Mouse (Mus musculus): ENCODE data around the gene Ctf2. TPM values are rescaled to one million over a fixed set of nuclear protein-coding genes. Genes with fewer than 3 reads are reported as not detected.
"Not testable (repeated sequence)": the region's sequence is repeated elsewhere in the genome, so short reads cannot be mapped to it uniquely, and the experiment has no call there.

The Ctf2 gene
- polyA plus RNA-seq, 1 experiment from 2014 or later, result not detected

- ATAC-seq (ENCODE audit: low FRiP score), result peak; percentile 85
- peak within 1 kb of the TSS; percentile 80 for H3K4me3 ChIP-seq
- peaks cover 51% of the 10 kb centered on the region for H3K4me1 ChIP-seq (replicated peaks)
- H3K9ac ChIP-seq, result peak within 1 kb of the TSS; percentile 92
- WGBS, result under 1% methylated on average over 81 of the region's 90 CpGs
- no peaks in the 10 kb centered on the region for H3K9me3 ChIP-seq
- H3K27ac ChIP-seq, result peak within 1 kb of the TSS; percentile 95
- H3K36me3 ChIP-seq, result peaks cover 31% of the 10 kb centered on the region
- peak within 1 kb of the TSS; percentile 69 for H3K4me2 ChIP-seq
- no peaks in the 10 kb centered on the region for H3K27me3 ChIP-seq
Observed at GRCm38 (mm10) chr7:127708207-127709078, 23.5 kb downstream of the Ctf2 start, which contains the start of gene Bcl7c. Gene Bcl7c, minus strand, starts transcription at chr7:127708933.

- H3K27ac ChIP-seq, result peak overlapping the region; percentile 95
- 0% methylated on average over 5 of the region's 5 CpGs for WGBS
- ATAC-seq (ENCODE audit: low FRiP score), result peak; percentile 8; the same call in 1 of the 2 replicates
- H3K4me1 ChIP-seq (replicated peaks), result peaks cover 45% of the 10 kb centered on the region
- no peaks in the 10 kb centered on the region for H3K9me3 ChIP-seq
- no peaks in the 10 kb centered on the region for H3K27me3 ChIP-seq
- peak overlapping the region; percentile 92 for H3K9ac ChIP-seq
- H3K4me3 ChIP-seq, result peak overlapping the region; percentile 80
- peaks cover 36% of the 10 kb centered on the region for H3K36me3 ChIP-seq
- peak overlapping the region; percentile 69 for H3K4me2 ChIP-seq
Observed at GRCm38 (mm10) chr7:127707957-127708206, 24.1 kb downstream of the Ctf2 start.

DNA sequence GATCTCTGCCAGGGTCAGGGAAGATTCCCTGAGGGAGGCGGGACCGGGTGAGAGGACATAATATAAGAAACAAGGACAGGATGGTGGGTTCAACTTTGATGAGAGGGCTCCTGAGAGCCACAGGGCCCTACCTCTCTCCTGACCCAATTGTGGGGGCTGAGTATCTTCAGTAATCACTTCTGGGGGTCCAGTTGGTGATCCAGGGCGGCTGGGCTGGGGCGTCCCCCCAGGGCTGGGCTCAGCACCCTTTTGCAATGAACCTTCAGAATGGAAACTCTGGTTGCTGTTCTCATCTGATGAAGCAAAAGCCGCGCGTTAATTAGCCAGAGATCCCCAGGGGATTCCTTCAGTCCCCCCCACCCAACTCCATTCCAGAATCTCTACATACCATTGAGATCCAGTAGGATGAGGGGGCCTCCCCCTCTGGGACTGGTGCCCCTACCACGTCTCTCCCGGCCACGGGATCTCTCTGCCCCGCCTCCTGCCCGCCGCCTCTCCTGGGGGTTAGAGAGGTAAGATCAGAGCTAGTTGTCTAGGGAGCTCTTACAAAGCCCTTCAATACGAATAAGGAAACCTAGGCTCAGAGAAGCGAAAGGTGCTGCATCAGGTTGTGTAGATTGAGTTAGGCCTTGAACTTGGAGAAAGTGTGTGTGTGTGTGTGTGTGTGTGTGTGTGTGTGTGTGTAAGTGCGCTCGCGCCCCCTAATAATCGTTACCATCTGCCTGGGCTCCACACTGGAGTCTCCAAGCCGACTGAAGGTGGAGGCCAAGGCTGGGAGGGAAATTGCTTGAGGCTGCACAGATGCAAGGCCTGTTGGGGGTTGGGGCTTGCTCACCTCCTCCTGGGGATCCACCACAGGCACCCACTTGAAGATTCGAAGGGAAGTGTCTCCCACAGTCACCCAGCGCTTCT lies 24.7 kb downstream of the Ctf2 start:
- peak overlapping the region; percentile 92 for H3K9ac ChIP-seq
- ATAC-seq (ENCODE audit: low FRiP score), result 0 out of 2 replicates have a peak, but pooled peaks have one; percentile 4
- H3K4me1 ChIP-seq (replicated peaks), result peaks cover 39% of the 10 kb centered on the region
- H3K4me3 ChIP-seq, result peak overlapping the region; percentile 80
- peaks cover 39% of the 10 kb centered on the region for H3K36me3 ChIP-seq
- H3K27ac ChIP-seq, result peak overlapping the region; percentile 95
- 34% methylated on average over 22 of the region's 22 CpGs for WGBS
- peak overlapping the region; percentile 69 for H3K4me2 ChIP-seq
- no peaks in the 10 kb centered on the region for H3K9me3 ChIP-seq
- H3K27me3 ChIP-seq, result no peaks in the 10 kb centered on the region

GRCm38 (mm10) chr7:127705706-127706105 lies 26.3 kb downstream of the Ctf2 start:
- no peak for ATAC-seq (ENCODE audit: low FRiP score)
- Histone ChIP-seq H3K9me3 (no peaks in the 10 kb centered on the region), H3K36me3 (peaks cover 52% of the 10 kb centered on the region), H3K4me3 (no peak overlapping the region), H3K27ac (no peak overlapping the region), H3K4me2 (no peak overlapping the region), H3K4me1 (replicated peaks) (peaks cover 35% of the 10 kb centered on the region), H3K9ac (0 out of 2 replicates have a peak overlapping the region, but pooled peaks have one; percentile 92), H3K27me3 (no peaks in the 10 kb centered on the region)
- 84% methylated on average over 4 of the region's 4 CpGs for WGBS

DNA sequence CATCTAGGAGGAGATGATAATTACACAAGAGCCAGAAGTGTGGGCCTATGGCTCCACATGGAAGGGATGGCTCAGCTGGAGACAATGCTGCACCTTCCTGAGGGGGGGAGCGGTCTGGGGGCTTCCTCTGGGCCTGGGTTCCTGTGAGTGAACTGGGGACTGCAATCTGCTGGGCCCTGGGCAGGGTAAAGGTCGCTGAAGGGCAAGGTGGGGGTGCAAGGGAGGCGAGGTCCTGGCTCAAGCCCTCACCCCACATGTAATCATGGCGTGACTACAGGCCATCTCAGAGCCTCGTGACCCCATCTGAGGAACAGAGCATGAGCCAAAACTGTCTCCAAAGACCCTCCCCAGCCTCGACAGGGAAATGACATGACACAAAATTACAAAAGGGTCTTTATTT lies 27.4 kb downstream of the Ctf2 start:
- Histone ChIP-seq H3K4me2 (no peak overlapping the region), H3K9ac (no peak overlapping the region), H3K4me3 (no peak overlapping the region), H3K27ac (no peak overlapping the region), H3K36me3 (peaks cover 63% of the 10 kb centered on the region), H3K4me1 (replicated peaks) (peaks cover 35% of the 10 kb centered on the region), H3K27me3 (no peaks in the 10 kb centered on the region), H3K9me3 (no peaks in the 10 kb centered on the region)
- 78% methylated on average over 6 of the region's 6 CpGs for WGBS
- ATAC-seq (ENCODE audit: low FRiP score), result no peak

DNA sequence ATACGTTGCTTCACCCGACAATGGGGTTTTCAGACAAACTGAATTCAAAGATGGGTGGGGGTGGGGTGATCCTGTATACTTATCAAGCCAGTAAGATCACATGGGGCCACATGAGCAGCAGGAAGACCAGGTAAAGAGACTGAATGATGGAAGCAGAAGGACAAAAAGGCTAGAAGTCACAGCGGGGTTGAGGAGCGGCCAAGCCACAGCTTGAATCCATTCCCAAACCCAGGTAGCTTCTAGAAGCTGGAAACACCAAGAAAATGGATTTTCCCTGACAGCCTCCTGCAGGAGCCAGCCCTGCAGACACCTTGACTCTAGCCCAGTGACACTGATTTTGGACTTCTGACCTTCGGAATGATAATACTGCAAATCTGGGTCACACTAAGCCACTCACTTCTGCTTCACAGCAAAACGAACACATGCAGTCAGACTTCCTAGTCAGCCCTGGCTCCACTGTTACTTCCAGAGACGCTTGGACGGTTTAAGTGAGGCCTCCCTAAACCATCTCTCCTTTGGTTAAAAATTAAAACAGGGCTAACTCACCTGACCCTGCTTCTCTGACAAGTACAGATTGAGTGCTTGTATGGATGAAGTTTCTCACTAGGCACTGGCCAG lies 28.3 kb downstream of the Ctf2 start:
- H3K27ac ChIP-seq, result no peak overlapping the region
- no peaks in the 10 kb centered on the region for H3K9me3 ChIP-seq
- no peak overlapping the region for H3K4me3 ChIP-seq
- WGBS, result 92% methylated on average over 8 of the region's 8 CpGs
- peaks cover 67% of the 10 kb centered on the region for H3K36me3 ChIP-seq
- H3K27me3 ChIP-seq, result no peaks in the 10 kb centered on the region
- ATAC-seq (ENCODE audit: low FRiP score), result no peak
- H3K4me1 ChIP-seq (replicated peaks), result peaks cover 28% of the 10 kb centered on the region
- no peak overlapping the region for H3K4me2 ChIP-seq
- H3K9ac ChIP-seq, result no peak overlapping the region

DNA sequence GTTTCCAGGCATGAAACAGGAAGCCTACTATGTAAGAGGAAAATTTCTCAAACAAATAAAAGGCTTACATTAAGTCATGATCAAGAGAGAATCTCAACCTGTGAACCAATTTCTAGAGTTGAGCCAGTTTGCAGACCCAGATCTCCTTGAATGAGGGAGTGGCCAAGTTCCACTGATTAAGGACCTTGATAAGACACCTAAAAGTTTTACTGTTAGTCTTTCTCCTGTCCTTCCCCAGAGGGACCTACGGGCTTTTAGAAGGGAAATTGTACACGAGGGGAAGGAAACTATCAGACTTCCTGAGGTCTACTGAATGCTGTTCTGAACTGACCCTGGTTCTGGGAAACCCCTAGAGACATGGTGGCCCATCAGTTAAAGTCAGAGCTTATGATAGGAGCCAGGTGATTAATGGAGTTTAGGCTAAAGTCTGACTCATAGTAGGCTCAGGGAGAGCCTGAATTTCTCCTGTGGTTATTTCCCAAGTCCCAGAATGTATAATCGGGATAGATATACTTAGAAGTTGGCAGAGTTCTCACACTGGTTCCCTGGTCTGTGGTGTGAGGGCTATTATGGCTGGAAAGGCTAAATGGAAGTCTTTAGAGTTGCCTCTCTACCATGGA lies 31.1 kb downstream of the Ctf2 start:
- Histone ChIP-seq H3K27me3 (no peaks in the 10 kb centered on the region), H3K4me3 (no peak overlapping the region), H3K27ac (no peak overlapping the region), H3K9me3 (no peaks in the 10 kb centered on the region), H3K4me1 (replicated peaks) (peaks cover 6% of the 10 kb centered on the region; the same call in 1 of the 2 replicates), H3K9ac (no peak overlapping the region), H3K4me2 (no peak overlapping the region), H3K36me3 (peaks cover 66% of the 10 kb centered on the region)
- 89% methylated on average over 3 of the region's 3 CpGs for WGBS
- no peak for ATAC-seq (ENCODE audit: low FRiP score)

DNA sequence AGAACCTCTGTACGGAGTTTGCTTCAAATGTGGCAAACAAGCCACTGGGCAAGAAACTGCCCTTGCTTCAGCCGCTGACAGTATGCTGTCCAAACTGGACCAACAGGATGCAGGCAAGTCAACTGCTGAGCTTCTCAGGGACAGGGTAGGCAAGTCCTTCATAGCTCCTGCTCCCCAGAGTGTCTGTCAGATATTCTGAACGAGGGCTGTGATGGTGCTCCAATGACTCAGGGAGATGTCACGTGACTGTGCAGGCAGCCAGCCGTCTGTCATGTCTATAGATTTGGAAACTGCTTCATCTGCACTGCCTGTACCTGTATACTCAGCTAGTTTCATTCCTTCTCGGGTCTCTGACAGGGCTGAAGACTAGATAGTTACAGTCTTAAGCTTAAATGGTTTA lies 33.0 kb downstream of the Ctf2 start:
- Histone ChIP-seq H3K4me2 (no peak overlapping the region), H3K36me3 (peaks cover 56% of the 10 kb centered on the region)
- WGBS, result 86% methylated on average over 6 of the region's 6 CpGs

GRCm38 (mm10) chr7:127693730-127694129 lies 38.2 kb downstream of the Ctf2 start:
- peaks cover 16% of the 10 kb centered on the region for H3K36me3 ChIP-seq
- H3K4me3 ChIP-seq; H3K27me3 ChIP-seq; H3K27ac ChIP-seq; H3K9me3 ChIP-seq; H3K9ac ChIP-seq; H3K4me1 ChIP-seq (replicated peaks); ATAC-seq (ENCODE audit: low FRiP score); H3K4me2 ChIP-seq: not testable (repeated sequence)
- 92% methylated on average over 7 of the region's 7 CpGs for WGBS

More for the DNA sequence above, 33.0 kb downstream of the Ctf2 start:
- Histone ChIP-seq H3K9me3 (no peaks in the 10 kb centered on the region), H3K9ac (no peak overlapping the region), H3K27me3 (no peaks in the 10 kb centered on the region), H3K27ac (no peak overlapping the region), H3K4me3 (no peak overlapping the region), H3K4me1 (replicated peaks) (no peaks in the 10 kb centered on the region)
- no peak for ATAC-seq (ENCODE audit: low FRiP score)

DNA sequence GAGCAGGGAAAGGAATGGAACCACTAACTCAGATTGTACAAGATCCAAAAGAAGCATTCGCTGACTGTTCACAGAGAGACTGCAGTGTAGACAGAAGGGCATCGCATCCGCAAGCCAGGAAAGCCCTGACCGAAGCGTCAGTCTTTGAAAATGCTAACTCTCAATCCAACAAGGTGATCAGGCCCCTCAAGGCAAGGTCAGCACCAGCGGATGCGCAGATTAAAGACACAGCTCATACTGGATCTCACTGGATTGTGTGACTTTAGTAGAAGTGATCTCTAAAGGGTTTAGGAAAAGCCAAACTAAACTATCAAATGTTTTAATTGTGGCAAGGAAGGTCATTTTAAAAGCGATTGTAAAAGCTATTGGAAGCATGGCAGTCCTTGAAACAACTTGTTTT lies 38.7 kb downstream of the Ctf2 start:
- H3K27me3 ChIP-seq, result no peaks in the 10 kb centered on the region
- no peak overlapping the region for H3K9ac ChIP-seq
- no peak overlapping the region for H3K27ac ChIP-seq
- H3K9me3 ChIP-seq, result no peaks in the 10 kb centered on the region
- H3K36me3 ChIP-seq, result peaks cover 16% of the 10 kb centered on the region
- peaks cover 9% of the 10 kb centered on the region for H3K4me1 ChIP-seq (replicated peaks)
- WGBS, result 95% methylated on average over 8 of the region's 8 CpGs
- ATAC-seq (ENCODE audit: low FRiP score), result no peak
- no peak overlapping the region for H3K4me3 ChIP-seq
- H3K4me2 ChIP-seq, result no peak overlapping the region

DNA sequence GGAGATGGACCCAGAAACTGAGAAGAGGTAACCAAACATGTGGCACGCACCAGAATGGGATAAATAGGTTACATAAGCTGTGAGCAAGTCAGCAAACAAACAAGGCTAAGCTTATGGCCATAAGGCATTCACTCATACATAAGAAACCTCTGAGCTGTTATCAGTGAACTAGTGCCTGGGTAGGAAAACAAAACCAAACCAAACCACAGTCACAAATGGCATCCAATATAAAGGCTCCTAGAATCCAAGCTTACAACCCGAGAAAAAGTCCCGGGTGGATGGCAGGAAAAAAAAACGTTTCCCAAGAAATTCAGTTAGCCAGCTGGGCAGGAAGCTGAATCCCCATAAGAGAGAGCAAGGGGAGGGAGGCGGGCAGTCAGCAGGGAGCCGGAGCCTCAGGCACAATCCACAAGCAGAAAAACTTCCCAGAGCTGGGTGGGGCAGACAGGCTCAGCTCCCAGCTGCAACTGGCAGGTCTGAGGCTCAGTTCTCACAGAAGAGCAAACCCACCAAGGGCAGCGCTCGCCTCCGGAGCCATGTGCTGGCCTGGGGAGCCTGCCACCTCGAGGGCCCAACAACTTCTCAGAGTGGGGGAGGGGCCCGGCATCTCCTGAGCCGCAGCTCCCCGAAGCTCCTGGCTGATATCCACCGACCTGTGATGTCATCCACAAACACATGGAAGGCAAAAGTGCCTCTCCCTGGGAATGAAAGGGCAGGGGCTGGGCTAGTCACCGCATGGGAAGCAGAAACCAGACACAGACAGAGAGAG lies 40.6 kb downstream of the Ctf2 start:
- ATAC-seq (ENCODE audit: low FRiP score), result no peak
- H3K4me3 ChIP-seq, result 0 out of 2 replicates have a peak overlapping the region, but pooled peaks have one; percentile 4
- H3K4me2 ChIP-seq, result peak overlapping the region; percentile 40
- no peaks in the 10 kb centered on the region for H3K27me3 ChIP-seq
- no peaks in the 10 kb centered on the region for H3K9me3 ChIP-seq
- 5% methylated on average over 15 of the region's 15 CpGs for WGBS
- peaks cover 10% of the 10 kb centered on the region for H3K36me3 ChIP-seq
- peak overlapping the region; percentile 49; the same call in 1 of the 2 replicates for H3K27ac ChIP-seq
- peaks cover 9% of the 10 kb centered on the region for H3K4me1 ChIP-seq (replicated peaks)
- H3K9ac ChIP-seq, result peak overlapping the region; percentile 39
